Mouse (Mus musculus): ENCODE measurements at regions not wholly inside any gene's neighbourhood (a gene's known extent, or its start where the extent isn't known, plus 50 kb on each side); places are given as distances from the start of the nearest gene placed in this dataset.

DNA sequence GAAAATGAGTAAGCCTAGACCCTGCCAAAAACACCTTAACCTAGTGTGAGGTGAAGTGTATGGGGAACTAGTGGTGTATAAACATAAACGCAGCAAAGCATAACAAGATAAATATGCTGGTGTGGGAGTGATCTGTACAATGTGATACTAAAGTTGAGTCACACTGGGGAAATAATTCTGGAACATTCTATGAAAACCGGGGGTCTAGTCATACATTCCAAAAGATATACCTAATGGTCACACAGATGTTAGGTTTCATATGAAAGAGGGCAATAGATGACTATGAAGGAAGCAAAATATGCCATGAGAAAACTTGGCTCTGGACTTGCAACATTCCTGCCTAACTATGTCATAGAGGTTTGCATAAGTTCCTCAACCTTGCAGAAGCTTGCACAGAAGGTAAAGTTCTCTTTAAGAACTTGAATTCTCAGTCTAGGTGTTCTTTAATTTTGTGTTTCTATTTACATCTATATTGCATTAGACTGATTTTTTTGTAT is 3712.4 kb upstream of the Gm7489 start:
- TF ChIP-seq CTCF (IDR thresholded peaks at IDR 0.05; ENCODE audit: borderline replicate concordance, extremely low read depth, insufficient read depth, insufficient read length) (no peak), POLR2A (IDR thresholded peaks at IDR 0.05; ENCODE audit: borderline replicate concordance, extremely low read depth, insufficient read depth, insufficient read length, poor library complexity, severe bottlenecking) (no peak)
